23 mouse cellular contexts compared by ENCODE assay signal in the genomic region with DNA sequence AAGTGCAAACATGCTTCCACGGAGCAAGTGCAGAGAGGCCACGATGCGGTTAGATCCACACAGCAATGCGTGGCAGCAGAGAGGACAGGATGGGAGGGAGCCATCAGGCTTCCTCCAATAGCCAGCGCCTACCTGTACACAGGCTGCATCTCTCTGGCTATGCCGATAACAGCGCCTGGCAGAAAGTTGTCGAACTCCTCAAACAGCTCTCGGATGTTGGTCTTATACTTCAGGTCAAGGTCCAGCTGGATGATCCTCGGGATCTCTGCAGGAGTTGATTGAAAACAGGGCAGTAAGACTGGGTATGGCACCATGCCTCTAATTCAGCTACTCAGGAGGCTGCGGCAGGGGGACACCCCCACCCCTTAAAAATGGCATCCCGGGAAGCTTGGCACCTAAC.
DNase-seq lines count a peak whose midpoint lies in the region; ATAC-seq and TF ChIP-seq lines count a peak whose summit lies in the region.
"Had no signal": no experiment of that assay in that cellular context is flagged by ENCODE, and none has a peak within 500 bp of the region (broad histone marks: within the 10 kb centered on the region; RNA-seq: fewer than 3 reads in every experiment).

No protein-coding gene starts in this region.

- H3K36me3 ChIP-seq in heart, postnatal 0 days (replicated peaks; ENCODE audit: control insufficient read depth, insufficient read depth, low read length): no peaks in the 10 kb centered on the region
- no peaks in the 10 kb centered on the region for H3K36me3 ChIP-seq in megakaryocyte, embryonic 14.5 days (replicated peaks; ENCODE audit: low read length)
- H3K36me3 ChIP-seq: forebrain, embryonic 15.5 days; heart, embryonic 12.5 days; hindbrain, embryonic 12.5 days had no signal

- DNase-seq in cerebellum, postnatal 25 days: peak; percentile 46 to 56
- no peak for DNase-seq in cerebellum, adult 8-10 months
- no peak for DNase-seq in heart, postnatal 0 days (ENCODE audit: low spot score)
- DNase-seq in heart, adult 8-10 months (ENCODE audit: low spot score): no peak
- DNase-seq in left cerebral cortex, adult 11 months (ENCODE audit: low spot score): no peak
- no peak for DNase-seq in spleen, postnatal 36 days (ENCODE audit: low spot score in 2 of 2)
- DNase-seq: adrenal gland, postnatal 10 days; cerebellum, adult 11-12 months; cerebellum, postnatal 10 days; embryo, embryonic 11 days; gastrocnemius, postnatal 14 days; kidney, adult 8-10 months had no signal

- ATAC-seq in heart, postnatal 0 days (ENCODE audit: insufficient read depth, low read depth): no peak
- no peak for ATAC-seq in megakaryocyte, adult 5-6 weeks (ENCODE audit: poor library complexity, severe bottlenecking)
- ATAC-seq: forebrain, embryonic 15.5 days; hindbrain, embryonic 16.5 days; inflammation-experienced regulatory T-cells, adult 6 months had no signal

- peaks cover 23% of the 10 kb centered on the region for H3K4me1 ChIP-seq in heart, postnatal 0 days (ENCODE audit: control insufficient read depth, insufficient read depth)
- H3K4me1 ChIP-seq in megakaryocyte, embryonic 14.5 days: peaks cover 81% of the 10 kb centered on the region

- no peak overlapping the region for H3K4me3 ChIP-seq in heart, postnatal 0 days (ENCODE audit: low read depth, low read length)
- peak overlapping the region; percentile 28 for H3K4me3 ChIP-seq in megakaryocyte, embryonic 14.5 days (replicated peaks)
- H3K4me3 ChIP-seq: embryonic facial prominence, embryonic 15.5 days; erythroblast, embryonic 14.5 days; forebrain, embryonic 15.5 days; heart, embryonic 12.5 days; hindbrain, embryonic 12.5 days had no signal

- 0 out of 2 replicates have a peak overlapping the region, but pooled peaks have one; percentile 31 for H3K27ac ChIP-seq in heart, postnatal 0 days (ENCODE audit: low read depth)
- H3K27ac ChIP-seq: forebrain, embryonic 15.5 days had no signal

- H3K9me3 ChIP-seq in heart, postnatal 0 days (replicated peaks; ENCODE audit: control insufficient read depth, low read length): no peaks in the 10 kb centered on the region
- H3K9me3 ChIP-seq in megakaryocyte, embryonic 14.5 days: no peaks in the 10 kb centered on the region
- H3K9me3 ChIP-seq: embryonic facial prominence, embryonic 15.5 days; forebrain, embryonic 15.5 days; G1E; heart, embryonic 12.5 days; hindbrain, embryonic 12.5 days had no signal

- 86% methylated on average over 12 of the region's 12 CpGs for WGBS in heart, postnatal 0 days

- H3K27me3 ChIP-seq in heart, postnatal 0 days (ENCODE audit: control insufficient read depth, insufficient read depth, low read length): no peaks in the 10 kb centered on the region
- no peaks in the 10 kb centered on the region for H3K27me3 ChIP-seq in megakaryocyte, embryonic 14.5 days (replicated peaks)
- H3K27me3 ChIP-seq: CH12.LX; embryonic facial prominence, embryonic 15.5 days; forebrain, embryonic 15.5 days; heart, embryonic 12.5 days; hindbrain, embryonic 12.5 days had no signal

- no peak overlapping the region for H3K4me2 ChIP-seq in heart, postnatal 0 days (ENCODE audit: low read depth, low read length)
- H3K4me2 ChIP-seq: embryonic facial prominence, embryonic 15.5 days; forebrain, embryonic 15.5 days; heart, embryonic 12.5 days; hindbrain, embryonic 12.5 days had no signal

- TF ChIP-seq EP300 in heart, postnatal 0 days (IDR thresholded peaks at IDR 0.05; ENCODE audit: low read depth): no peak

- no peak overlapping the region for H3K9ac ChIP-seq in heart, postnatal 0 days (replicated peaks; ENCODE audit: low read depth, low read length)
- H3K9ac ChIP-seq: embryonic facial prominence, embryonic 15.5 days; forebrain, embryonic 15.5 days; heart, embryonic 12.5 days; hindbrain, embryonic 12.5 days had no signal

- no peak for TF ChIP-seq CTCF in heart, postnatal 0 days (IDR thresholded peaks at IDR 0.05; ENCODE audit: low read depth)

Comparison
In these comparisons a context has a peak if more than half of its experiments do, and no peak if none do; other contexts are left out.
1. DNase-seq: peak in cerebellum, postnatal 25 days (2 of 2); none in cerebellum, adult 8-10 months (single experiment), heart, postnatal 0 days (single experiment), heart, adult 8-10 months (single experiment), left cerebral cortex, adult 11 months (single experiment) and spleen, postnatal 36 days (0 of 2).